Mouse (Mus musculus): ENCODE measurements around the gene Cbln3.

DNA sequence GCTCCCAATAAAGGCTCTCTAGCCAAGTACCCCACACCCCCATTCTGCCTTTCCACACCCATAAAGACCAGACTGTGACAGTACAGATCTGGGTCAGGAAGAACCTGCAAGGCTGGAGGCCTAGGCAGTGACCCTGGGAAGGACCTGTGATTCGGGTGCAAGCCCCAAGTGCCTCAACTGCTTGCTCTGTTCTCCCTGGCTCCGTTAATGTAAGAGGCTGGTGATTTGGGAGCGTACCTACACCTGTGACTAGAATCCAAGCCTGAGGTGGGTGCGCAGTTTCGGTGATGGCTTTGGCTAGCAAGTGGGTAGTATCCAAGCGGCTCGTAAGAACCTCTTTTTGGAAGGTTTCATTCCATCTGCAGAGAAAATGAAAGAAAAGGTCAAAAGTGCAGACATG, 14.8 kb upstream of the Cbln3 start:
- TF ChIP-seq TAL1 (IDR thresholded peaks at IDR 0.05; ENCODE audit: low read length) (no peak), GATA1 (IDR thresholded peaks at IDR 0.05; ENCODE audit: low read length) (no peak)
